Mouse (Mus musculus): ENCODE measurements at regions not wholly inside any gene's neighbourhood (a gene's known extent, or its start where the extent isn't known, plus 50 kb on each side); places are given as distances from the start of the nearest gene placed in this dataset.

GRCm38 (mm10) chr1:64361959-64362638 lies 170.3 kb upstream of the Creb1 start:
- DNase-seq (ENCODE audit: low spot score in 2 of 2), result no peak

- DNase-seq (ENCODE audit: low spot score in 2 of 2), result no peak
Measured at GRCm38 (mm10) chr1:64343268-64343667, 189.2 kb upstream of the Creb1 start.

- DNase-seq (ENCODE audit: low spot score in 2 of 2), result no peak
Measured at GRCm38 (mm10) chr1:64341596-64341995, 190.8 kb upstream of the Creb1 start.

- DNase-seq (ENCODE audit: low spot score in 2 of 2), result peak; percentile 0 to 4
Measured at GRCm38 (mm10) chr1:64338575-64338961, 193.9 kb upstream of the Creb1 start.

GRCm38 (mm10) chr1:64337619-64338574 lies 194.5 kb upstream of the Creb1 start:
- no peak for DNase-seq (ENCODE audit: low spot score in 2 of 2)

- no peak for DNase-seq (ENCODE audit: low spot score in 2 of 2)
Measured at GRCm38 (mm10) chr1:64331566-64331965, 200.9 kb upstream of the Creb1 start.

GRCm38 (mm10) chr1:64330721-64331120 lies 201.7 kb upstream of the Creb1 start:
- no peak for DNase-seq (ENCODE audit: low spot score in 2 of 2)

GRCm38 (mm10) chr1:64322197-64322596 lies 200.1 kb upstream of the Klf7 start:
- DNase-seq (ENCODE audit: low spot score in 2 of 2), result no peak

GRCm38 (mm10) chr1:64319155-64319582 lies 197.1 kb upstream of the Klf7 start:
- DNase-seq (ENCODE audit: low spot score in 2 of 2), result no peak

- DNase-seq (ENCODE audit: low spot score in 2 of 2), result no peak
Measured at GRCm38 (mm10) chr1:64318440-64319154, 196.5 kb upstream of the Klf7 start.

GRCm38 (mm10) chr1:64317032-64317636 lies 195.1 kb upstream of the Klf7 start:
- no peak for DNase-seq (ENCODE audit: low spot score in 2 of 2)

GRCm38 (mm10) chr1:64311371-64311770 lies 189.3 kb upstream of the Klf7 start:
- DNase-seq (ENCODE audit: low spot score in 2 of 2), result no peak

- no peak for DNase-seq (ENCODE audit: low spot score in 2 of 2)
Measured at GRCm38 (mm10) chr1:64308560-64308959, 186.5 kb upstream of the Klf7 start.

GRCm38 (mm10) chr1:64308088-64308487 lies 186.0 kb upstream of the Klf7 start:
- no peak for DNase-seq (ENCODE audit: low spot score in 2 of 2)

GRCm38 (mm10) chr1:64305427-64306213 lies 183.5 kb upstream of the Klf7 start:
- DNase-seq (ENCODE audit: low spot score in 2 of 2), result peak; percentile 5 to 18

GRCm38 (mm10) chr1:64302833-64303358 lies 180.8 kb upstream of the Klf7 start:
- peak; percentile 30 to 55 for DNase-seq (ENCODE audit: low spot score in 2 of 2)

- no peak for DNase-seq (ENCODE audit: low spot score in 2 of 2)
Measured at GRCm38 (mm10) chr1:64301530-64302061, 179.5 kb upstream of the Klf7 start.

- DNase-seq (ENCODE audit: low spot score in 2 of 2), result no peak
Measured at GRCm38 (mm10) chr1:64300951-64301529, 179.0 kb upstream of the Klf7 start.

- no peak for DNase-seq (ENCODE audit: low spot score in 2 of 2)
Measured at GRCm38 (mm10) chr1:64298950-64299349, 176.9 kb upstream of the Klf7 start.

- no peak for DNase-seq (ENCODE audit: low spot score in 2 of 2)
Measured at GRCm38 (mm10) chr1:64298188-64298587, 176.1 kb upstream of the Klf7 start.
